Mouse (Mus musculus) frontal cortex, adult 2 months (tissue): Measurements from ENCODE around the gene Zic2. TPM values are rescaled to one million over a fixed set of nuclear protein-coding genes. Genes with fewer than 3 reads are reported as not detected.
A peak's percentile ranks its signal among the peaks of the same experiment; 100 is the strongest.
"Not testable (repeated sequence)": the region's sequence is repeated elsewhere in the genome, so short reads cannot be mapped to it uniquely, and the experiment has no call there.

ENCODE experiments used
- DNase-seq, 2 experiments: peaks; one replicate each; pipeline ENCODE4 v3.0.0; 2022; ENCODE audit warnings: low spot score in 1 of 2; ENCODE audit errors: extremely low spot score in 1 of 2
- polyA plus RNA-seq: library from polyadenylated mRNA; depleted of rRNA; stranded (reverse); fragments of >200 nt; gene quantifications from 2 replicates; pipeline ENCODE4 v1.2.3, GENCODE M21; 2012; rRNA removed

The Zic2 gene
- polyA plus RNA-seq = 21.3 and 21.5 TPM in 2 replicates

- no peak for DNase-seq
Observed at GRCm38 (mm10) chr14:122474891-122475556, at the start of gene Zic2. Zic2 (plus strand) TSS chr14:122475435.

GRCm38 (mm10) chr14:122426529-122427203 lies 48.6 kb upstream of the Zic2 start:
- DNase-seq = no peak

- no peak for DNase-seq
Observed at GRCm38 (mm10) chr14:122427204-122427560, 48.1 kb upstream of the Zic2 start.

- DNase-seq = no peak
Observed at GRCm38 (mm10) chr14:122427654-122428053, 47.6 kb upstream of the Zic2 start.

- DNase-seq = no peak
Observed at GRCm38 (mm10) chr14:122432558-122432957, 42.7 kb upstream of the Zic2 start.

GRCm38 (mm10) chr14:122434039-122434438 lies 41.2 kb upstream of the Zic2 start:
- no peak for DNase-seq

GRCm38 (mm10) chr14:122436850-122437249 lies 38.4 kb upstream of the Zic2 start:
- DNase-seq = no peak

GRCm38 (mm10) chr14:122449601-122450495 lies 25.4 kb upstream of the Zic2 start:
- no peak for DNase-seq

- DNase-seq = peak in 1 of 2 experiments; percentile 57
Observed at GRCm38 (mm10) chr14:122450496-122451382, 24.5 kb upstream of the Zic2 start, which contains the start of gene Gm5089. Gm5089 (minus strand) TSS chr14:122451115.

GRCm38 (mm10) chr14:122451551-122452145 lies 23.6 kb upstream of the Zic2 start:
- DNase-seq = no peak

- DNase-seq = no peak
Observed at GRCm38 (mm10) chr14:122452701-122453387, 22.4 kb upstream of the Zic2 start.

- peak in 1 of 2 experiments; percentile 51 for DNase-seq
Observed at GRCm38 (mm10) chr14:122453388-122453995, 21.7 kb upstream of the Zic2 start.

GRCm38 (mm10) chr14:122453996-122454738 lies 21.1 kb upstream of the Zic2 start:
- DNase-seq = no peak

GRCm38 (mm10) chr14:122454901-122455561 lies 20.2 kb upstream of the Zic2 start:
- DNase-seq = no peak

- DNase-seq = no peak
Observed at GRCm38 (mm10) chr14:122455562-122455958, 19.7 kb upstream of the Zic2 start.

GRCm38 (mm10) chr14:122459332-122459731 lies 15.9 kb upstream of the Zic2 start:
- not testable (repeated sequence) for DNase-seq

GRCm38 (mm10) chr14:122459776-122460175 lies 15.5 kb upstream of the Zic2 start:
- DNase-seq = no peak

- DNase-seq = no peak
Observed at GRCm38 (mm10) chr14:122460226-122460625, 15.0 kb upstream of the Zic2 start.
